8 mouse cellular contexts compared by ENCODE assay signal in the genomic region with DNA sequence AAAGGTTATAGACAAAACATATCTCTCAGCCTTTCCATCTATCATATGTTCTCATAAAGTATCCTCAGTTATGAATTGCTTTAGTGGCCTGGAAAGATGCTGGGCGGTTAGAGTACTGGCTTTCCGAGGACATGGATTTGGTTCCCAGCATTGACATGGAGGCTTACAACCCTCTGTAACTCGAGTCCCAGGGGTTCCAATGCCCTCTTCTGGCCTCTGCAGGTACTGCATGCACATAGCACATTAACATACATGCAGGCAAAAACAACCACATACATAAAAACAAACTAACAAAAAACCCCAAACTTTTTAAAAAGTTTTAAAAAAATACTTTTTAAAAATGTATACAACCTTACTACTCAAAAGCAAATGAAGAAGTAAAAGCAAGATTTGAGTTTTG. TPM values are rescaled to one million over a fixed set of nuclear protein-coding genes. Genes with fewer than 3 reads are reported as not detected.
DNase-seq lines count a peak whose midpoint lies in the region; TF ChIP-seq lines count a peak whose summit lies in the region.

No protein-coding gene starts in this region.

- H3K4me3 ChIP-seq in gastrocnemius, adult 2 months, result no peak overlapping the region

- H3K27ac ChIP-seq in gastrocnemius, adult 2 months, result no peak overlapping the region

- TF ChIP-seq CTCF in gastrocnemius, adult 2 months (IDR thresholded peaks at IDR 0.05), result peak; percentile 47

- DNase-seq in gastrocnemius, adult 2 months, result no peak
- no peak for DNase-seq in gastrocnemius, adult 18-20 months (ENCODE audit: low spot score)
- peak; percentile 12 for DNase-seq in retina, postnatal 1 day
- no peak for DNase-seq in retina, embryonic 14.5 days (ENCODE audit: low spot score)
- peak; percentile 21 for DNase-seq in c-Kit-positive CD71-positive TER-119-positive erythroid progenitor cells, embryonic 14.5 days (ENCODE audit: low spot score)
- DNase-seq in thymus, postnatal 36 days, result peak; percentile 48 to 52
- DNase-seq in frontal cortex, postnatal 14 days (ENCODE audit: low spot score in 2 of 2), result no peak
- DNase-seq in gastrocnemius, postnatal 25 days, result no peak

- intact Hi-C loops in gastrocnemius, adult 2 months (cut with DNase I), result no loop called here

RNA-seq across cellular contexts. Expression of a gene that starts 28.5 kb away (rescaled TPM):
- total RNA-seq in gastrocnemius, adult 2 months (2021), result under 1 TPM; 0.59 to 0.82 TPM
- total RNA-seq in gastrocnemius, adult 18-20 months (2021), result under 1 TPM; 0.39 to 0.97 TPM
- 1 to 10 TPM; 1.5 to 1.6 TPM for total RNA-seq in gastrocnemius, postnatal 25 days (2021)

RNA-seq across cellular contexts. Expression of a gene that starts 59.5 kb away (rescaled TPM):
- 10 to 100 TPM; 14.4 to 20.1 TPM for total RNA-seq in gastrocnemius, adult 2 months (2021)
- total RNA-seq in gastrocnemius, adult 18-20 months (2021), result 10 to 100 TPM; 15.5 to 17.8 TPM
- 10 to 100 TPM; 13.8 to 17.7 TPM for total RNA-seq in gastrocnemius, postnatal 25 days (2021)

Comparison
In these comparisons a context has a peak if more than half of its experiments do, and no peak if none do; other contexts are left out.
1. DNase-seq: peak in retina, postnatal 1 day (single experiment), c-Kit-positive CD71-positive TER-119-positive erythroid progenitor cells, embryonic 14.5 days (single experiment) and thymus, postnatal 36 days (2 of 2); none in gastrocnemius, adult 2 months (single experiment), gastrocnemius, adult 18-20 months (single experiment), retina, embryonic 14.5 days (single experiment), frontal cortex, postnatal 14 days (0 of 2) and gastrocnemius, postnatal 25 days (single experiment).